Mouse (Mus musculus) gonadal fat pad, adult 2 months (tissue): ENCODE data around the gene Phkb. TPM values are rescaled to one million over a fixed set of nuclear protein-coding genes. Genes with fewer than 3 reads are reported as not detected.

Source experiments
- DNase-seq: peaks from one replicate; pipeline ENCODE4 v3.0.0-alpha.2; 2012; ENCODE audit warnings: low read depth
- polyA plus RNA-seq: library from polyadenylated mRNA; depleted of rRNA; stranded (reverse); fragments of >200 nt; gene quantifications from 2 replicates; pipeline ENCODE4 v1.2.3, GENCODE M21; 2012

Gene Phkb
- polyA plus RNA-seq, 1 experiment, result 12.7 TPM

DNA sequence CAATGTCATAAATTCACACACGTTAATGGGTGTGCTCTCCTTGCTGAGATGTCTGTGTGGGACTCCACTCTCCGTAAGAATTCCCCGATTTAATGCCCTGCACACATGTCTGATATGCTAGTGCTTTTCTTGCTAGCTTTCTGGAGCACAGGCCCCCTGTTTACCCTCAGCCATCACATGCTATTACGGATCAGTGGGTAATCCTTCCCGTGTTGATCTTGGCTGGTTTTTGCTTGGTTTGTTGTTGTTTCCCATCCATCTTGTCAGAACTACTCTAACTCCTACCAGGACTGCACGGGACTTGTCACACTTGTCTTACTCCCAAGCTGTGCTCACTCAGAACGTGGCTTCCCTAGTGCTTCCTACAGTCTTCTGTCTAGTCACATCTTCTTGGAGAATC is 96.6 kb downstream of the Phkb start:
- DNase-seq, result no peak

DNA sequence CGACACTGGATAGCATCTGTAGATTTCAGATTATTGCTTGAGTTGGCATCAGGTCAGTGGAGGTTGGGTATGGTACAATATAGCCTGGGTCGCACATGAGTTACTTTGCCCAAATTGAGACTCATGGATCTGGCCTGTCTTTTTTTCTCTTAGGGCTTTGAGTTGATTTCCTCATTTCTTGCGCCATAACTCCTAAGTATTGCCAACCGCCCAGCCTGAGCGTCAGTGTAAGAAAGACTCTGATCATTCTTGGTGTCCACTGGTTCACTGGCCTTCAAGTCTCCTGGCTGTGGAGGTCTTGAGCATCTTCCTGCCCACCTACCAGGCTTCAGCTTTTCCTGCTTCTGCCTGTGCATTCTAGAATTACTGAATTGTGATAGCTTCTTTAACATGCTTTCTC is 104.1 kb downstream of the Phkb start:
- DNase-seq, result peak; percentile 28

DNA sequence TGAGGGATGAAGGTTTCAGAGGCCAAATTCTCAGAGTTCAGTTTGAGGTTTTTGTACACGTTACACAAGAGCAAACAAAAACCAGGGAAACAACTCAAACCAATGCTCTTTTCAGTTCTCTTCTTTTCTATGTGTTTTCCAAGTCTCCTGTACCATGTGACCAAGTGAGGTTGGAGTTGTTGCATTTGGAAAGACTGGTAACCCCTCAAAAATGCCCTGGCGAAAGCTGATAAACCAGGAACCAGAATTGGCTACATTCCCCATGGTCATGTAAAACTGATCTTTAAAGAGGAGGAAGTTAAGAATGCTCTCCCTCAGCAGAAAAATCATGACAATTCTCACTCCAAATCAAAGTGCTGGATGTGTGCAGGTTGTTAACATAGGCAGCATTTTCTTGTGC is 117.6 kb downstream of the Phkb start:
- no peak for DNase-seq

DNA sequence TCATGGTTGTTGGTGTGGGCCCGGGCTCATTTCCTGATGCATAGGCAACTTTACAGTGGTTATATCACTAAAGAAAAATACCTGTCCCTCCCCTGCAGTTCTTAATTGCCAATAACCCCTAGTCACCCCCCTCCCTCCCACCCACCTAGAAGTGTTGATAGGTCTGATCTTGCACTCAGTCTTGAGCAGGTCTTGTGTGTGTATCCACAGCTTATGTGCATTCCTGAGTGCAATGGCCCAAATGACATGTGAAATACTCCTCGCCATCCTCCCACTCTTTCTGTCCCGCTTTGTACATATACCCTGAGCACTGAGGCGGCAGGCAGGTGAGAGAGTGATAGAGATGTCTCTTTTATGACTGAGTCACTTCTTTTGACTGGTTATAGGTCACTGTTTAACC is 119.1 kb downstream of the Phkb start:
- no peak for DNase-seq

DNA sequence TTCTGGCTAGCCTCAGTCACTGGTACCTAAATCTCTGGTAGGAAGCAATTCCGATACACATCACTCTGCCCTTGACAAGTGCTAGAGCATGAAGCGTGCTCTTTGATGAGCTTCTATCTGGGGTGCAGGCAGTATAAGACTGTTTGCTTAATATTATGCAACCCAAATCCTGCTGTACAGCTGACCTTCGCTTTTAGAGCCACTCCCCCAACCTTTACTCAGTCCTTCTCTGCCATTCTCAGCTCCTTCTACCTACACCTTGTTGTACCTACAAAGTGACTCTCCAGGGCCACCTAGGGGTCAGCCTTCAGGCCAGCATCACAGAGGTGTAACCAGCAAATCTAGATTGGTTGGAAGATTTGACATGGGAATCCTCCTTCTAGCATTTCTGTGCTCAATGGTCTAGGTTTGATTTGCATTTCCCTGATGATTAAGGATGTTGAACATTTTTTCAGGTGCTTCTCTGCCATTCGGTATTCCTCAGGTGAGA is 136.9 kb downstream of the Phkb start:
- no peak for DNase-seq

DNA sequence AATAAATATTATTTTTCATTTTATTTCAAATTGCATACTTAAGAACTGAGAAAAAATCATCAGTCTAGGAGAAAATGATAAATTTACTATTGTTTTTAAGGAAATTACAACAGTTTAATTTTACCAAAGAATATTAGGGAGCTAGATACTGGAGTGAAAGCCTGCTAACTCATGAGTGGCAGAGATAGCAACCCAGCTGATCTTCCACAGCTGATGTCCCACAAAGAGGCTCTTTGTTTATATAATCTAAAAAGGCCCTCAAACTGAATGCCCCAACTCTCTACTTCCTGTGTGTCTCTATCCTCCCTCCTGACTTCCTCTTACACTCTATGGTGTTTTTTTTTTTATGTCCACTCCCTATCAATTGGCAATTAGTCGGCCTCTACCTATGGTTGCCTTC is 152.2 kb downstream of the Phkb start:
- no peak for DNase-seq

DNA sequence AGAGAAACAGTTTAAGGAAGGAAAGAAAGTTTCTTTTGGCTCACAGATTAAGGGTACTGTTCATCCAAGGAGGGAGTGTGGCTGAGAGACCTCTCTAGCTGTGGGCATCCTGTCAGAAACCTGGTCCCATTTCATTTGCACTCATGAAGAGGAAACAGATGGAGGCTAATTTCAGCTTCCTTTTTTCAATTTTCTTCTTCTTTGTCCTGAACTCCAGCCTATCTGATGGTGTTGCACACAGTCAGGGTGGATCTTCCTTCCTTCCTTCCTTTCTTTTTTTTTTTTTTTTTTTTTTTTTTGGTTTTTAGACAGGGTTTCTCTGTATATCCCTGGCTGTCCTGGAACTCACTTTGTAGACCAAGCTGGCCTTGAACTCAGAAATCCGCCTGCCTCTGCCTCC is 152.9 kb downstream of the Phkb start:
- DNase-seq, result no peak

DNA sequence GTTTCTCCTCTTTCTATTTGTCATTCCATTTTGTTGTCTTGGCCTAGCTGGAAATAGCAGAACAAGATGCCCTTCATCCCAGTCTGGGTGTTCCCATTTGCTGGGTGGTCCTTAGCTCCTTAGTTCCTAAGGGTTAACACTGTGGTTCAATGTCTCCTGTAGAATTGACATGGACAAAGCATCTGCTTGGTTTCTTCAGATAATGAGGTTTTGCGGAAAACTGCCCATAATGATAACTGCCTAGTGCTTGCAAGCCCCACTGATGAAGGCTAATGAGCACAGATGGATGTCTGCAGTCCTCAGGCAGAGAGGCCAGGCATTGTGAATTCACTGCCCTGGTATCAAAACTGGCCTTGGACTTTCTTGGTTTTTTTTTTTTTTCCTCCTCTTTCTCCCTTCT is 155.2 kb downstream of the Phkb start:
- no peak for DNase-seq

DNA sequence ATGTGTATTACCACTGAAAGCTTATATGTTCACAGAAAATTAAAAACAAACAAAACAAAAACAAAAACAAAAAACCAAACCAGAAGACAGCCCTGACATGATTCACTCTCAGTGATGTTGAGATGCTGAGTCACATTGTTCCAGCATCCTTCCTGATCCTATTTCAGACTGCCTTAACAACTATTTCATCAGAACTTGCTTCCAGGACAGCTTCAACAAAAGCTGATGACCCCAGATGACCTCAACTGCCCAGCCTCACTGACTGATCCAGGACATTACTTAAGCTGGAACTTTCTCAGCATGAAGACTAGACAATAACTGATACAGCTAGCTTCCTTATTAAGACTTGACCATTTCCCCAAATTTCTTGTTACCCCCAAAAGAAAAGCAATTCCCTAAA is 165.7 kb downstream of the Phkb start:
- no peak for DNase-seq

DNA sequence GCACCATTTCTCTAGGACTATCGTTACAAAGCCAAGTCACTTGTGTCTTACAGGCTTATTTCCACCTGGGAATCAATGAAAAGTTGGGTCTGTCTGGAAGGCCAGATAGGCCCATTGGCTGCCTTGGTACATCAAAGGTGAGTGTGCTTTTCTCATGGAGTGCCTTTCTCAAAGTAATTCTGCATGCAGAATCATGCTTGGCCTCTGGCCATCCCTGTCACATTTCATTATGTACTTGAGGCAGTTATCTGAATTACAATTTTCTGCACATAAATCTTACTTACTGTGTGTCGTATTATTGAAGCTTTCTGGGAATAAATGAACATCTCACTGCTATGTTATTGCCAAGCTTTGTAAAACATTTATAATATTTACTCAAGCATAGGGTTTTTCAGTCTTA is 176.0 kb downstream of the Phkb start:
- no peak for DNase-seq

DNA sequence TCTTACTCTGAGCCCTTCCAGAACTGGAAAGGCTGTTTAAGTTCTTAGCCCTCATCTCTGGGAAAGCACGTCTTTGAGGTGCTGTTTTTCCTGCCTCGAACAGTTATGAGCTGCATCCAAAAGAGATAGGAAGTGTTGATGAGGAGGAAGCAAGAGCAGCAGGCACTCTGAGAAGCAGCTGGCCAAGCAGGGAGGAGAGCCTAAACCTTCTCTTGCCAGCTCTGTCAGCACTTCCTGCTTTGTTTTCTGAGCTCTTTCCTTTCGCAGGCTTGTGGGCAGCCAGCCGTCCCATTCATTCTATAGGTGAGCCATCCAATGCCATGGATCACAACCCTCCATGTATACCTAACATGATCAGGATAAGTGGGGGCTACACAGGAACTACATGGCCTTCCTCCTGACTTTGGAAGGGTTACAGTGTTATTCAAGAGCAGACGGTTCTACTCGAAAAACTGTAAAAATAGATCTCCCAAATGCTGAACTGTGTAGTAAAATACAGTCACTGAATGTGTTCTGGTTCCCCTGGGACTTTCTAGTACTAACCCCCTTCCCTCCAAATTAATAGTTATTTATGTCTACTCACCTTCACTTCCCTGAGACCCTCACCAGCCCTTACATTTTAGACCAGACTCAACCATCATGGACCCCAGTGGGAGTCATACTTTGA is 188.0 kb downstream of the Phkb start:
- no peak for DNase-seq

DNA sequence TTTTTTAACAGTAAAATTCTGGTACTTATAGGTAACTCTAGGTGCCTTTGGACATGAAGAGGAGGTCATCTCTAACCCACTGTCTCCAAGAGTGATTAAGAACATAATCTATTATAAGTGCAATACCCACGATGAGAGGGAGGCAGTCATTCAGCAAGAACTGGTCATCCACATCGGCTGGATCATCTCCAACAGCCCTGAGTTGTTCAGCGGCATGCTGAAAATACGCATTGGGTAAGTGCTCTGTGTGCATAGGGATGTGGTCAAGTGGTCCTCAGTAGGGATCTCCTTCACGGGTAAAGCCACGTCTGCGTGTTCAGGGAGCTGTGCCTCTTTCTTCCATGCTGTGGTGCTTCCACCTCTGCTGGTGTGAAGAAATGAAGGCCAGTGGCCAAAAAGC is 188.7 kb downstream of the Phkb start:
- DNase-seq, result no peak

DNA sequence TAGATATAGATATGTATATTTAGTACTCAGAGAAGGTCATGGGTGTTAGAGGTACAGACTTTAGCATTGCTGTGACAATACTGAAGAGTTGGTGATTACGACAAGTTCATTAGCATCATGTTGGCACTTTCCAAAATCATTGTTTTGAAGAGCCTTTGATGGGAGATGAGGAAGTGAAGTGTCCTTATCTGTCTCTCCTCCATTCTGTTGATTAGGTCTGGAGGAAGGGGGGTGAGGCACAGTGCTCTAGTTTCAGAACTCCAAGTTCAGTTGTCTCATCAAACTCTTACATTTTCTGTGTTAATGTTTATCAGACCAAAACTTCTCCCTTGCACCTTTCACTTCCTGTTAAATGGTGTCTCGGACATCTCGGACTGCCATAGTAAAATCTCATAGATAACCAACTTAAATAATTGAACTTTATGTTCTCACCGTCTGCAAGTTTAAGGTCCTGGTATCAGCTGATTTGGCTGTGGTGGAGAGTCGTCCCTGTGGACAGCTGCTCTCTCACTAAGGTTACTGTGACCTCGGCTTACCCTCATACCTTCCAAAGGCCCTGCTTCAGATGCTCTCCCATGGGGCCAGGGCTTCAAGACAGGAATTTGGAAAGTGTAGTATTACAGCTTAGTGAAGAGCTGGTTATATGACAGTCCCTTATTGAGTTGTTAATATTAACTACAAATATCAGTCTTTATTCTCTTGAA is 194.1 kb downstream of the Phkb start:
- no peak for DNase-seq

DNA sequence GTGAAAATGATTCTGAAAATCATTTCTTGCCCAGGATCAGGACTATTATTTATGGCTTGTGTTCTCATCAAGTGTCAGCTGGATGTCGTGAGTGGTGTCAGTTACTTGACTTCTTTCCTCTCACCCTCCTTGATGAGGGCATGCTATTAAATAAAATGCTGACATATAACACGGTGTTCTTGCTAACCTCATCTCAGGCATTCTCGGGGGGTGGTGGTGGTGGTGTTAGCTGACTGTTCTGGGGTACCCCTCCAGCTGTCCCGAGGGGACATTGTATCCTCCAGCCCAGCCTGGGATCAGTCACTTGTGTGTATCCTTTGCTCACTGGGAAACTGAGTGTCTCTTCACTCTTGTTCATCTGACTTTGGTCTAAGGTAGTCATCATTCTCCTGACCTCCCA is 194.6 kb downstream of the Phkb start:
- no peak for DNase-seq

DNA sequence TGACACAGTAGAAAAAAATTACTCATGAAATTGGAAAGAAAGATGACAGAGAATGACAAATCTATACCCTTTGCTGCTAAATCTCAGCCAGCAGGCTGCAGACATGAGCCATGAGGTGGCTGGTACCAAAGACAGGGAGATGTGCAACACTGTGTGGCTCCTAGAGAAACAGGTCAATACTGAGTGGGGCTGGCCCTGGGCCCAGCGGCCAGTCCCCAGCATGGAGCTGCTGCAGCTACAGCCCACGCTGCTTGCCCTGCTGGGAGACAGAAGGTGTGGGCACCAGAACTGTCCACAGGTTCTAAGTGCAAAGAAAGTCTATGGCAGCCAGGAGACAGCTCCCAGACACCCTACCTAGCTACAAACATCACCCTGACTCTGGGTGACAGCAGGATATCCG is 197.7 kb downstream of the Phkb start:
- no peak for DNase-seq

DNA sequence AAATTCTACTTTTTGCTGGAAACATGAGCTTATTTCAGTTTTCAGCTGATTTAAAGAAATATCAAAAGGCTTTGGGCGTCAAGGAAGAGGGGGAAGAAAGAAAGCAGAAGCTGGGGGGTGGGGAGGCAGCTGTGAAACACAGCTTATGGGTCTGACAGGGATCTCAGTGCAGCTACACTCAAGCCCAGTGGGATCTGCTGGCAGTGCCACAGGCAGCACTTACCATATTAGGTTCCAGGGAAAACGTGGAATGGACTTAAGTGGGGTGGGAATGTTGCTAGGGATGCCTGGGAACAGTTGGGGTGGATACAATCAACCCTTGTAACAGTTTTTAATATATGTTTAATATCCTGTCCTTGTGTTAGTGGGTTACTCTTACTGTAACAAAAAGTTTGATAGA is 201.3 kb downstream of the Phkb start:
- no peak for DNase-seq

DNA sequence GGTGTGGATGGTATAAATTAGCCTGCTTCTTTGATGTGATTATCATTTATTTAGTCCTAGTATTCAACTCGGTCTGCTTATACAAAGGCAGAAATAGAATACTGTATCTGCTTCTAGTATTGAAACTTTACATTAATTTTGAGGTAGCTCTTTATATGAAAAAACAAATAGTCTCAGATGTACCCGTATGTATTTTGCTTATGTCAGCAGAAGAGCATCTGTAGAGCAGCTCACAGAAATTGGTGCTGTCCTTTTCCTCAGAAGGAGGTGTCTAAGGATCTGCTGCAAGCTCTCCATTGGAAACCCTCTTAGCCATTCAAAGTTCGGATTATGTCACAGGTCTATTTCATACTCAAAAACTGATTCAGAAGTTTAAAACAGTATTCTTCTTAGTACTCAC is 210.1 kb downstream of the Phkb start:
- no peak for DNase-seq

DNA sequence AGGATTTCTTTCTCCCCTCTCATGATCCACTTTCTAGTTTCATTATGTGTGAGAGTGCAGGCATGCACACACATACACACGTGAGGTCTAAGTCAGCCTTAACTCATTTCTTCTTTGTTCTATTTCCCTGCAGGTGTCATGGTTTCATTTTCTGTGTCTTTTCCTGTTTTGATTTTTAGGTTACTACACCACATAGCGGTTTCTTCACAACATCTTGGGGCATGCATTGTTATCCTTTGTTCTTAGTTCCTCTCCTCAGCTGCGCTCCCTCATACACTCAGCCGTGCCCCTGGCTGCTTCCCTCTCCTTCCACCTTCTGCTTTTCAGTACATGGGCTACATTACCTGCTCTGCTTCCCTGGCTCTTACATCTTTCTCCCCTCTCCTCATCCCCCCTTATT is 211.2 kb downstream of the Phkb start:
- DNase-seq, result no peak

DNA sequence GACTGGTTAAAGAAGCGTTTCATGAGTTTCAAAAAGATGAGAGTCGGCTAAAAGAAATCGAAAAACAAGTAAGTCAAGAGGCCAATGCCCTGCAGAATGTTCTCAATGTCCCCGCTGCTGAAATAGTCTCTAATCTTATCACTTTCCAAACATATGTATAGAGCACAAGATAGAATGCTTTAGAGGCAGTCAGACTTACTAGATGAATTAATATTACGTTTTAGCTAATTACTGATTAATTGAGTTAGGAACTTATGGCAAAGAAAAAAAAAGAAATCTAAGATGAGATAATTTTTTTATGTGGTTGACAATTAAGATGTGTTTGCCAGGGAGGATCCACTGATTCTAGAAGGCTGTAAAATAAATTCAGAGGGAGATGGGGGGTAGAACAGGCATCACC is 217.9 kb downstream of the Phkb start:
- DNase-seq, result no peak

DNA sequence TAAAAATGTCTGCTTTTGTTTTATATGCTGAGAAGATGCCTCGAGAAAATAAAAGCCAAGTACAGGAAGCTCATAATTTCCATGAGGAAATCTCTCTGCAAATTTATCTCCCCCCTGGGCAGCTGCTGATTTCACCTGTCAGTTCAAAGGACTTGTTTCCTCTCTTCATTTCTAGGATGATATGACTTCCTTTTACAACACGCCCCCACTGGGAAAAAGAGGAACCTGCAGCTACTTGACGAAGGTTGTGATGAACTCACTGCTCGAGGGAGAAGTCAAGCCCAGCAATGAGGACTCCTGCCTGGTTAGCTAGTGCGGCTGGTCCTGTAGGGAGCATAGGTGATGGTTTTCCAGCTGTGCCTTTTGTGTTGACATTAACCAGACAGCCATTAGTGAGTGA is 218.4 kb downstream of the Phkb start:
- no peak for DNase-seq

DNA sequence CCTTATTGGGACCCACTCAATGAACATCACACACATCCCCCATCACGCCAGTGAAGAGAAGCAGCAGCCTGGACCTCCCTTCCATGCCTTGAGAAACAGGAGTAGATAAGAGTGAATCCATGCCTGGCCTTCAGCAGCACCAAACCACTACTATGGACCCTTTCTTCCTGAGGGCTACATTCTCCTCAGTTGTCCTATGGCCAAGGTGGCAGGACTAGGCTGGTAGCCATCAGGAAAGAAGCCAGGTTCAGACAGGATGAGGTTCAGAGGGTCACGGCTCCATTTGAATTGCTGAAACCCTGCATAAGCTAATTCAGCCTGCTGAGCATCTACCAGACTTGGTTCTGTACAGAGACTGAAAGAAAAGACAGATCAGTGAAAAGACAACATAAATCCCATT is 222.7 kb downstream of the Phkb start:
- no peak for DNase-seq

DNA sequence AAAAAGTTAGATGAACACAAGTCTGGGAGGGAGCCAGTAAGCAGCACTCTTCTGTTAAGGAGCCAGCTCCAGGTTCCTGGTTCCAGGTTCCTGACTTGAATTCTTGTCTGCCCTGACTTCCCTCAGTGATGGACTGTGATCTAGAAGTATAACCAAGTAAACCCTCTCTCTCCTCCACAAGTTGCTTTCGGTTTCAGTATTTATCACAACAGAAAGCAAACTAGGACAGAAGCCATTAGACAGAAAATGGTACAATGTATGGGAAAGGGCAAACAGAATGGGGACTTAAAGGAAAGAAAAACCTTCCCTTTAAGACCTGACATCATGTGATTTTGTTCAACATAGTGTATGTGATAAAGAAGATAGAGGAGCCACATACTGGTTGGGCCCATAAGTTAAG is 238.7 kb downstream of the Phkb start:
- no peak for DNase-seq

DNA sequence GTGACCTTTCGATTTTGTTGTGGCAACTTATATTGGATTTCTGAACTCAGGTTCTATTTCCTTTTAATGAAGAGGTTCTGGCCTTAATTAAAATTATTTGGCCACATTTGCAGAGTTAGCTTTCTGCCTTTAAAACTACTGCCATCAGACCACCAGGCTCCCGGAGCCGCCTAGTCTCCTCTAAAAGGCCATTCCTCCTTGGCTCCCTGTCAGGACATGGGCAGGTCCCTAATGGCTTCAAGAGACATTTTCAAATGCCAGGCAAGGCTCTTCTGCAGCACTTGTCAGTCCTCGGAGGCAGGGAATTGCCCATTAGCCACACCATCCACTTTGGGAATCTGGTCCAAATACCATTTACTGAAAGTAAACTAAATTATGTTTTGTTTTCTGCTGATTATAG is 242.6 kb downstream of the Phkb start:
- no peak for DNase-seq

DNA sequence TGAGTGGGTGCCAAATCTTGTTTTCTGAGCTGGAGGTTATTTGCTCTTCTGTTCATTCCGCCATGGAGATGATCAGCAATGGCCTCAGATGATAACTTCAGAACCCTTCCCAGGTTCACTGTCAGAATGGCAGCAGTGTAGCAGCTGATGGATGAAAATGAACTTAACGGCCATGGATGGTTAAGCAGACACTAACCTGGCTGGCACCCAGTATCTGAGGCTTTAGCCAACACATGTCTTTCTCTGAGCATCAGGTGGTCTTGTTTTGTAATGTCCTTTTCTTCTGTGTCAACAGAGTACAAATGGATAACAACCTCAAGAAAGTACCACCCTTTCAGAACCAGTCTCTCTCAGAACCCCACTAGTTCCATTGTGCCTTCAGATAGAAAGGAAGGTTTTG is 246.0 kb downstream of the Phkb start:
- no peak for DNase-seq
